Mouse (Mus musculus) cerebellum, postnatal 36 days (tissue): ENCODE measurements around the gene Zfp119b.
A peak's percentile ranks its signal among the peaks of the same experiment; 100 is the strongest.
"Not testable (repeated sequence)": the region's sequence is repeated elsewhere in the genome, so short reads cannot be mapped to it uniquely, and the experiment has no call there.

Source experiments
- DNase-seq, 2 experiments: peaks; one replicate each; pipeline ENCODE4 v3.0.0; 2021 to 2022; ENCODE audit warnings: mixed read lengths in 2 of 2

Gene Zfp119b

DNA sequence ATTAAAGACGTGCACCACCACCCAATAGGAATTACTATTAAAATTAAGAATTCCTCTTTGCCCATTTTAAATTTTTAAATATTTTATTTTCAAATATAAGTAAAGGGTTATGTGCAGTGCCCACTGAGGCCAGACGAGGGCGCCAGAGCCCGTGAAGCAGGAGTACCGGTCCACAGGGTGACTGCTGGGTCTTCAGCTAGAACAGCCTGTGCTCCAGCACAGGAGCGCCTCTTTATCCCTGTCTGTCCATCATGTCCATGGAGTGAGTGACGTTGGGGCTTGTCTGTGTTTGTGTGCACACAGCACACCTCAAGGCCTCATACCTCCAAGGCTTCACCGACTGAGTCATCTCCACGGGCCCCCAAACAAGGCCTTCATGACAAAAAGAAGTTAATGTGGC, 7.9 kb upstream of the Zfp119b start:
- DNase-seq, result peak; percentile 83 to 86

GRCm38 (mm10) chr17:55956591-55956990, 7.3 kb upstream of the Zfp119b start:
- DNase-seq, result no peak

GRCm38 (mm10) chr17:55956129-55956528, 6.8 kb upstream of the Zfp119b start:
- peak; percentile 85 to 91 for DNase-seq

GRCm38 (mm10) chr17:55954229-55954628, 4.9 kb upstream of the Zfp119b start:
- no peak for DNase-seq

- no peak for DNase-seq
Measured at GRCm38 (mm10) chr17:55953751-55954150, 4.5 kb upstream of the Zfp119b start.

GRCm38 (mm10) chr17:55952447-55953027, 3.2 kb upstream of the Zfp119b start, which contains the start of gene Ebi3:
Ebi3 (plus strand) TSS chr17:55952640.
- no peak for DNase-seq

DNA sequence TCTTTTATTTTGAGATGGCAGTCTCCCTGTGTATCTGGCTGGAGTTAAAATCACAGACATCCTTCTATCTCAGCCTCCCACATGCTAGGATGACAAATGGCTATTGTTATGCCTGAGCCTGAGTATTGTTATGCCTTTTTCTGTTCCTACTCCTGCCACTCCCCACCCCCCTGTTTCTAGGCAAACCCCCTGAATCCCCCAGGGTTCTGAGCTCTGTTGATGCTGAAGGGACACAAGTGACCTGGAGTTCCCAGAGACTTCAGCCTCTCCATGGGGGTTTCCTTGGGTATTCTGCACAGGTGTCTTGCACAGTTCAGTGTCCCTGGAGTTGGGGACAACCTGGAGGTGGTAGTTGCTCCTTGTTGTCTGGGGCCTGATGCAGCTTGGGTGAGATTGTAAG, 2.7 kb upstream of the Zfp119b start:
- no peak for DNase-seq

- no peak for DNase-seq
Measured at GRCm38 (mm10) chr17:55950601-55951000, 1.3 kb upstream of the Zfp119b start.

DNA sequence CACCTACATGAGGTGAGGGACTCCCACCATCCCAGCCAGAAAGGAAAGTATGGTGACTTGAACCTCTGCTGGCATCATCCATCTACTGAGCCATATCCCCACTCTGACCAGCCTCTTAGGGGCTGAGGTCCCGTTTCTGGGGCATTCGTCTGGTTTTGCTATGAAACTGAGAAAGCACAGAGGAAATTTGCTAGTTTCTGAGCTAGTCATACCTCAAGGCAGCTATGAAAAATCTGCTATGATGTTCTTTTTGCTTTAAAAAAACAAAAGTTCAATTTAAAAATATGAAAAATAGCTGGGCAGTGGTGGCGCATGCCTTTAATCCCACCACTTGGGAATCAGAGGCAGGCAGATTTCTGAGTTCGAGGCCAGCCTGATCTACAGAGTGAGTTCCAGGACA, 653 bp downstream of the Zfp119b start:
- no peak for DNase-seq

GRCm38 (mm10) chr17:55945696-55946095, 3.6 kb downstream of the Zfp119b start:
- DNase-seq, result peak in 1 of 2 experiments; percentile 35

DNA sequence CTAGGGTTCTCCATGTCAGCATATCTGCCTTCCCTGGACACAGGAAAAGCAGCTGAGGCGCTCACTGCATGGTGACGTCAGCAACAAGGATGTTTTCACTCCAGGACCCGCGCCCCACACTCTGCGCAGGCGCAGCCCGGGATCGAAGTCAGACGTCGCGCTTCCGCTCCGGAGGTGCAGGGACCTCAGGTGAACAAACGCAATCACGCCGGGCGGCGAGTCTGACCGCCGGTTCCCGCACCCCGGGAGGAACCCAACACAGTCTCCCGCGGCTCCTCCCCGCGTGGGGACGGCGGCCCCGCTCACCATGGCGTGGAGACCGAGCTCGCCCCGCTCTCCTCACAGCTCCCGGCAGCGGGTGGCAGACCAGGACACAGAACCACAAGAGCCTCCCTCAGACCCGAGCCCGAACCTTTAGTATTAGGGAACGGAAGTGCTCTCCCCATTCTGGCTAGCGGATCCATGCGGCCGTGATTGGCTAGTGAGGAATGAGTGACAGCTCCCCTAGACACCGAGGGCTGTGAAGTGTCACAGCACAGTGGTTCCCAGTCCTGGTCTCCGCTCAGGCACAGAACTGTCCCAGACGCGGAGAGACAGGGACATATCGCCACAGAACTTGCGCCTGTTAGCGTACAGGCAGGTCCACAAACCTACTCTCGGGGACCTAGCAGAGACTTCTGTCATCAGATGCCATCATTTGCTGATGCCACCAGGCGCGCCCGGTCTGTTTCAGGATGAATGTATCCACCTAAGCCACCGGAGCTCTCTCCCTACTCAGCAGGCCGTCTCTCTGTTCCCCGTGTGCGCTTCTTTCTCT, 4.2 kb downstream of the Zfp119b start:
- peak; percentile 94 to 96 for DNase-seq

- not testable (repeated sequence) for DNase-seq
Measured at GRCm38 (mm10) chr17:55944387-55944865, 4.9 kb downstream of the Zfp119b start.

GRCm38 (mm10) chr17:55933191-55933590, 16.1 kb downstream of the Zfp119b start:
- DNase-seq, result no peak

- DNase-seq, result no peak
Measured at GRCm38 (mm10) chr17:55932635-55933034, 16.7 kb downstream of the Zfp119b start.

DNA sequence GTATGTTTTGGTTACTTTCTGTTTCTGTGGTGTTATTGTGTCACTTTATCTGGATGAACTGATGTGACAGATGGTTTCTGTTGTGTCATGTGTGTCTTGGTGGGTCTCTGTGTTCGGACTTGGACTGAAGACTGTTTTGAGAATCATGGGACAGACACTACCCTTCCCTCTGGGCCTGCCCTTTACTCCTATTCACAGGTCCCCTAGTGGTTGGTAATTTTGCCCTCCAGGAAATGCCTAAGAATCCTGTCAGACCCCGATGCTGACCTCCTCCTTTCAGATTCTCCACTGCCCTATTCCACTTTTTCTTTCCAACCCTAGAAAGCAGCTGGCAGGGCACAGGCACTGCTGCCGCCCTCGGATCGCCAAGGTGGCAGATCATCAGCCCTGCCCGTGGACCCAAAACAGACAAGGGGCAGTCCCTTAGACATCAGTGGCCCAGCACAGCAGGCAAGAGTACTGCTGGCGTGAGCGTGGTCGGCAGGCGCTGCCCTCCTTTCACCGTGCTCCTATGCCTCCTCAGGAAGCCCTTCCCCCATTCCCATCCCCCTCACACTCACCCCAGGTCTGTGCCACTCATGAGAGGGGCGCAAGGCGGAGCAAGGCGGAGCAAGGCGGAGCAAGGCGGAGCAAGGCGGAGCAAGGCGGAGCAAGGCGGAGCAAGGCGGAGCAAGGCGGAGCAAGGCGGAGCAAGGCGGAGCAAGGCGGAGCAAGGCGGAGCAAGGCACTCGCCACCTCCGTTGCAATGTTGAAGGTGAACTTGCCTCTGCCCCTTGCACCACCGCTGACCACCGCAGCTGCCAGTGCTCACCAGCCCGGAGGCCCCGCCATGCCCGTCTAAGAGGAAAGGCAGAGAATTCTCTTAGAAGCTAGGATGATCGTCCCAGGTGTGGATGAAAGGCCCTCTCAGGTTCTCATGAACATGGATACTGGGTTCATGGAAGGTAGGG, 17.5 kb downstream of the Zfp119b start:
- peak; percentile 49 to 63 for DNase-seq

DNA sequence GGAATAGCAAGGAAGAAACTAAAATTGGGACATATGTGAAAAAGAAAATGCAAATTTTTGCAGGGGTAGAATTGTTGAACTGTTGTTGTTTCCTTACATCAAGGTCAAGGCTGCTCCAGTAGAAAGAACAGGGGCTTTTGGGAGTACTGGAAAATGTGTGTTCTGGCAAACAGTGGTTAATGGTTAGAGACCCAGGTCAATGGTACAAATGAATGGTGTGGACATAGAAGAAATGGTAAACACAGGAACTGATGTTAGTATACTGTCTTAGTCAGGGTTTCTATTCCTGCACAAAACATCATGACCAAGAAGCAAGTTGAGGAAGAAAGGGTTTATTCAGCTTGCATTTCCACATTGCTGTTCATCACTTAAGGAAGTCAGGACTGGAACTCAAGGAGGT, 42.6 kb downstream of the Zfp119b start:
- no peak for DNase-seq

DNA sequence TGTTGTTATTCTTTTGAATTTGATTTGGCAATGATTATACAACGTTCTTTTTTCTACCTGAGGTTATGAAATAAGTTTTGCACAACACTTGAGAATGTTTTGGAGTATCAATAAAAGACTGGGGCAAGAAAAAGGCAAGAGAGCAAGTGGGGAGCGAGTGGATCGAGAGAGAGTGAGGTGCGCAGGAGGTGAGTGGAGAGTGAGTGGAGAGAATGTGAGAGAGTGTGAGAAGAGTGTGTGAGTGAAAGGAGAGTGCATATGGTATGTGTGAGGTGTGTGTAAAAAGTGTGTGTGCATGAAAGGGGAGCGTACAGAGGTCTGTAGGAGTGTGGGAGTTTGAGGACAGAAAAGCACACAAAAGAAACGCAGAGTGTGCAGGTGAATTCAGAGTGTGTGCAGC, 45.2 kb downstream of the Zfp119b start:
- DNase-seq, result no peak

- DNase-seq, result no peak
Measured at GRCm38 (mm10) chr17:55903687-55904086, 45.6 kb downstream of the Zfp119b start.

- DNase-seq, result no peak
Measured at GRCm38 (mm10) chr17:55903087-55903486, 46.2 kb downstream of the Zfp119b start.

DNA sequence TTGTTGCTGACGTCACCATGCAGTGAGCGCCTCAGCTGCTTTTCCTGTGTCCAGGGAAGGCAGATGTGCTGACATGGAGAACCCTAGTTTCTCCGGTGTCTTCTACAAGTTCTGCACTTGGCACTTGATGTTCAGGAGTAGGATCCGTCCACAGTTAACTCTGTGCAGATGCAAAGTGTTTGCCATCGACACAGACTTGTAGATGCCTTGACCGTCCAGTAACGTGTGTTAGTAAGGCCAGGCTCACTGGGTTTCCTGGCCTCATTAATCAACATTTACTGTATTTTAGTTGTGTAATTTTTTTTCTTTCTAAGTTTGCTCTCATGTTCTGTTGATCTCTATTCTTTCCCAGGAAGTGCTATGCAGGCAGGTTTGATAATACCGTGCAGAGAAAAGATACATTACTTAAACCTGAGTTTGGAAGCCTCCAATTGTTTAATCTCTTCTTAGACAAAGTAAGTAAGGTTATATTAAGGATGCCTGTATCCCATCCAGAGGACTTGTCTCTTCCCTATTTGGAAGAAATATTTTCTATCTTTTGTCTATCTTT, 56.8 kb downstream of the Zfp119b start:
- peak; percentile 11 to 61 for DNase-seq
